Comparison of ENCODE assay signal across 15 mouse cellular contexts in the genomic region with DNA sequence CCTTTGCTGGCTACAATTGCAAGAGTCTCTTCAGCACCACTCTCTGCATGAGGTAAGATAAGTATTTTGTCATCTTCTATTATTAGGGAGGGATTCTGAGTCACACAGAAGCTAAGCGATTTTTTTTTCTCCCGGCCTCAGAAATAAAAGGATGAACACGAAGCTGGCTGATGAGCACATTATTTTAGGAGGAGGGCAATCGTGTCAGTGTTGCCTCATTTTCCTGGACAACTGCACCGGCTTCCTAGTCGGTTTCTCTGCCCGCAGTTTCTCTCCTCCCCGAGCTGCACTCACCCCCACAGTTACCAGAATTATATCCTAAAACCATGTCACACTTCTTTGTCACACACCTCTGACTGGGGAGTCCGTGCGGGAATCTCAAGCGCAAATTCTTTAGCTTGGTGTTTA. TPM values are rescaled to one million over a fixed set of nuclear protein-coding genes. Genes with fewer than 3 reads are reported as not detected.
DNase-seq lines count a peak whose midpoint lies in the region; ATAC-seq and TF ChIP-seq lines count a peak whose summit lies in the region.
"Had no signal": no experiment of that assay in that cellular context is flagged by ENCODE, and none has a peak within 500 bp of the region (broad histone marks: within the 10 kb centered on the region; RNA-seq: fewer than 3 reads in every experiment).

No protein-coding gene starts in this region.

- DNase-seq in frontal cortex, adult 2 months (ENCODE audit: extremely low spot score in 1 of 2, low spot score in 1 of 2), result peak; percentile 31 to 74
- no peak for DNase-seq in frontal cortex, postnatal 10 days (ENCODE audit: low spot score in 2 of 2)
- no peak for DNase-seq in lung, embryonic 14.5 days
- DNase-seq in lung, adult 2 months, result no peak
- DNase-seq in brain, adult 2 months (ENCODE audit: low read depth, low spot score), result peak; percentile 79
- no peak for DNase-seq in kidney, adult 9 months
- no peak for DNase-seq in embryo, embryonic 10.5 days (ENCODE audit: low spot score)
- DNase-seq: cerebellum, postnatal 14 days; kidney, adult 11 months had no signal

- 46% methylated on average over 11 of the region's 11 CpGs for WGBS in lung, embryonic 14.5 days
- 42% methylated on average over 11 of the region's 11 CpGs for WGBS in lung, adult 2 months

- no peaks in the 10 kb centered on the region for H3K4me1 ChIP-seq in lung, embryonic 14.5 days (ENCODE audit: insufficient read depth)
- no peaks in the 10 kb centered on the region for H3K4me1 ChIP-seq in lung, adult 2 months (ENCODE audit: control insufficient read depth, insufficient read depth, low read length)
- H3K4me1 ChIP-seq: embryonic facial prominence, embryonic 15.5 days; midbrain, embryonic 12.5 days had no signal

- TF ChIP-seq POLR2A in lung, adult 2 months (IDR thresholded peaks at IDR 0.05; ENCODE audit: borderline replicate concordance, extremely low read depth, low read depth, low read length), result no peak

- H3K9me3 ChIP-seq in lung, embryonic 14.5 days (ENCODE audit: low read depth, low read length), result no peaks in the 10 kb centered on the region
- H3K9me3 ChIP-seq: embryonic facial prominence, embryonic 15.5 days; midbrain, embryonic 12.5 days; neural tube, embryonic 15.5 days had no signal

- peak overlapping the region; percentile 34; the same call in 1 of the 2 replicates for H3K4me2 ChIP-seq in lung, embryonic 14.5 days
- H3K4me2 ChIP-seq: embryonic facial prominence, embryonic 15.5 days; liver, embryonic 11.5 days; midbrain, embryonic 12.5 days; neural tube, embryonic 15.5 days had no signal

- H3K36me3 ChIP-seq in lung, embryonic 14.5 days (ENCODE audit: insufficient read depth), result no peaks in the 10 kb centered on the region
- H3K36me3 ChIP-seq: embryonic facial prominence, embryonic 15.5 days; midbrain, embryonic 12.5 days; neural tube, embryonic 15.5 days had no signal

- H3K27me3 ChIP-seq in lung, embryonic 14.5 days (ENCODE audit: insufficient read depth, low read length), result no peaks in the 10 kb centered on the region
- H3K27me3 ChIP-seq: embryonic facial prominence, embryonic 15.5 days; midbrain, embryonic 12.5 days; neural tube, embryonic 15.5 days had no signal

- no peak overlapping the region for H3K4me3 ChIP-seq in lung, embryonic 14.5 days (ENCODE audit: low read depth, low read length)
- H3K4me3 ChIP-seq in lung, adult 2 months (replicated peaks; ENCODE audit: extremely low read depth, low read depth, low read length), result no peak overlapping the region
- H3K4me3 ChIP-seq: embryonic facial prominence, embryonic 15.5 days; midbrain, embryonic 12.5 days; neural tube, embryonic 15.5 days had no signal

- no peak overlapping the region for H3K27ac ChIP-seq in lung, embryonic 14.5 days (ENCODE audit: low read depth)
- H3K27ac ChIP-seq: embryonic facial prominence, embryonic 15.5 days; midbrain, embryonic 12.5 days; neural tube, embryonic 15.5 days; stomach, postnatal 0 days had no signal

- no peak for ATAC-seq in lung, embryonic 14.5 days (ENCODE audit: insufficient read depth)
- peak; percentile 44 for ATAC-seq in megakaryocyte progenitor cell, adult 5-6 weeks (replicated peaks; ENCODE audit: poor library complexity)

- TF ChIP-seq CTCF in lung, embryonic 14.5 days (IDR thresholded peaks at IDR 0.05; ENCODE audit: low read depth), result no peak
- no peak for TF ChIP-seq CTCF in lung, adult 2 months (IDR thresholded peaks at IDR 0.05; ENCODE audit: insufficient read depth, low read length)

- no peak overlapping the region for H3K9ac ChIP-seq in lung, embryonic 14.5 days
- H3K9ac ChIP-seq: embryonic facial prominence, embryonic 15.5 days; midbrain, embryonic 12.5 days; neural tube, embryonic 15.5 days had no signal

RNA-seq across cellular contexts. Expression of gene Dusp6, which starts 12.2 kb away (rescaled TPM):
- polyA plus RNA-seq in frontal cortex, adult 2 months (2012; rRNA removed), result 50.5 and 60.8 TPM in 2 replicates
- 73.4 and 76.8 TPM in 2 replicates for polyA plus RNA-seq in lung, embryonic 14.5 days (2014; fragmentation: Nextera tagmentation; extraction: Ambion mirVana)
- 81.2 and 85.4 TPM in 2 replicates for polyA plus RNA-seq in lung, adult 2 months (2012; rRNA removed)
- 23.6 and 24.7 TPM in 2 replicates for total RNA-seq in megakaryocyte progenitor cell, adult 5-6 weeks (2015)
- total RNA-seq in megakaryocyte progenitor cell, adult 5-6 weeks (2017), result 19.7 and 19.9 TPM in 2 replicates

Comparison
In these comparisons a context has a peak if more than half of its experiments do, and no peak if none do; other contexts are left out.
1. DNase-seq: peak in frontal cortex, adult 2 months (2 of 2) and brain, adult 2 months (single experiment); none in frontal cortex, postnatal 10 days (0 of 2), lung, embryonic 14.5 days (single experiment), lung, adult 2 months (single experiment), kidney, adult 9 months (single experiment) and embryo, embryonic 10.5 days (single experiment).